Mouse (Mus musculus): Measurements from ENCODE around the gene Tspan13. TPM values are rescaled to one million over a fixed set of nuclear protein-coding genes. Genes with fewer than 3 reads are reported as not detected.

Gene Tspan13
- 182 and 213 TPM in 2 replicates for polyA plus RNA-seq (2014; fragmentation: Nextera tagmentation; extraction: Ambion mirVana)

DNA sequence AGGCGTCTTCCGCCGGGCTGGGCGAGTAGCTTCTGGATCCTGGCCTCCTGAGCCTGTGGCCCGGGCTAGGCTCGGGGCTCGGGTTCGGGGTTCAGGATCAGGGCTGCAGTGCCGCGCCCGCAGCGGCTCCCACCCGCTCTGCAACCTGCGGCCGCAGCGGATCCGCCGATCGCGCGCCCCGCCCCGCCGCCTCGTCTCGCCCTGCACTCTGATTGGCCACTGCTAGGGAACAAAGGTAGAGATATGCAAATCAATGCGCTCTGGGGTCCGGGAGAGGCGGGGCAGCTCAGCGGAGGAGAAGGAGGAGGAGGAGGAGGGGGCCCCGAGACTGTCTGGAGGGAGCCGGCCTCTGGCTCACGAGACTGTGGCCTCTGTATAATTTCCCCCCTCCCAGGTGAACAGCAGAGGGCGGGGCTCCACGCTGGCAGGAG is at the start of gene Tspan13:
Tspan13 (minus strand) TSS at position 153 of the 431 bp plus-strand sequence.
- no peaks in the 10 kb centered on the region for H3K36me3 ChIP-seq (ENCODE audit: control insufficient read depth, insufficient read depth, low read length)
- no peaks in the 10 kb centered on the region for H3K27me3 ChIP-seq (ENCODE audit: control insufficient read depth, insufficient read depth, low read length)
- peak within 1 kb of the TSS; percentile 71 for H3K27ac ChIP-seq (ENCODE audit: low read depth, low read length)
- DNase-seq (ENCODE audit: low spot score, missing footprints) (peak; percentile 98), ATAC-seq (ENCODE audit: low FRiP score) (peak; percentile 99)
- peak within 1 kb of the TSS; percentile 58 for H3K4me2 ChIP-seq
- no peaks in the 10 kb centered on the region for H3K9me3 ChIP-seq (ENCODE audit: control insufficient read depth, low read length)
- H3K4me1 ChIP-seq (ENCODE audit: control insufficient read depth, insufficient read depth, low read length) = peaks cover 7% of the 10 kb centered on the region
- WGBS = under 1% methylated on average over 35 of the region's 35 CpGs
- peak within 1 kb of the TSS; percentile 96 for H3K4me3 ChIP-seq (ENCODE audit: low read depth, low read length)
- peak within 1 kb of the TSS; percentile 98 for H3K9ac ChIP-seq (ENCODE audit: low read length)

DNA sequence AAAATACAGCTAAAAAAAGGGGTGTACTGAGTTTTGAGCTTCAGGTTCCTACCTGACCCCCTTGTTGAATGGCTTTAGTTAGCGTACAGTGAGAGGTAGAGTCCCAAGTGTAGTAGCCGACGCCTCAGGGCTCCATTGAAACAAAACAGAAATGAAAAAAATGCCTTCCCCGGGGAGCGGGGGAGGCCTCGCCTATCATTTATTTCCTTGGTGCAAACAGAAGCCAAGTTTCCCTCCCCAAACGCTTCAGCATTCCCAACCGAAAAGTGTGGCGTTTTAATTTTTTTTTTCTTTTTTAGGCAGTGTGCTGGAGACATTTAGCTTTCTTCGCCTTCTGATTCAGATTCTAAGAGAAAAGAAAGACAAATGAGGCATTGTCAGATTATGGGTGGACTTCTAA is 49.7 kb upstream of the Tspan13 start:
- H3K9ac ChIP-seq (ENCODE audit: low read length) = no peak overlapping the region
- no peak overlapping the region for H3K4me2 ChIP-seq
- DNase-seq (ENCODE audit: low spot score, missing footprints) (no peak), ATAC-seq (ENCODE audit: low FRiP score) (no peak)
- 95% methylated on average over 10 of the region's 10 CpGs for WGBS
- H3K27ac ChIP-seq (ENCODE audit: low read depth, low read length) = no peak overlapping the region
- no peaks in the 10 kb centered on the region for H3K27me3 ChIP-seq (ENCODE audit: control insufficient read depth, insufficient read depth, low read length)
- no peaks in the 10 kb centered on the region for H3K4me1 ChIP-seq (ENCODE audit: control insufficient read depth, insufficient read depth, low read length)
- no peaks in the 10 kb centered on the region for H3K9me3 ChIP-seq (ENCODE audit: control insufficient read depth, low read length)
- H3K36me3 ChIP-seq (ENCODE audit: control insufficient read depth, insufficient read depth, low read length) = peaks cover 4% of the 10 kb centered on the region
- H3K4me3 ChIP-seq (ENCODE audit: low read depth, low read length) = no peak overlapping the region

- H3K4me1 ChIP-seq (ENCODE audit: control insufficient read depth, insufficient read depth, low read length) = no peaks in the 10 kb centered on the region
- no peak for DNase-seq (ENCODE audit: low spot score, missing footprints)
Observed at GRCm38 (mm10) chr12:36089221-36089620, 46.9 kb upstream of the Tspan13 start.

GRCm38 (mm10) chr12:36088804-36089203 is 46.5 kb upstream of the Tspan13 start:
- no peaks in the 10 kb centered on the region for H3K4me1 ChIP-seq (ENCODE audit: control insufficient read depth, insufficient read depth, low read length)
- WGBS = 85% methylated on average over 1 of the region's 1 CpGs
- H3K27ac ChIP-seq (ENCODE audit: low read depth, low read length) = no peak overlapping the region
- H3K27me3 ChIP-seq (ENCODE audit: control insufficient read depth, insufficient read depth, low read length) = no peaks in the 10 kb centered on the region
- H3K4me2 ChIP-seq = no peak overlapping the region
- ATAC-seq (ENCODE audit: low FRiP score) (no peak), DNase-seq (ENCODE audit: low spot score, missing footprints) (no peak)
- no peaks in the 10 kb centered on the region for H3K9me3 ChIP-seq (ENCODE audit: control insufficient read depth, low read length)
- no peak overlapping the region for H3K4me3 ChIP-seq (ENCODE audit: low read depth, low read length)
- H3K36me3 ChIP-seq (ENCODE audit: control insufficient read depth, insufficient read depth, low read length) = peaks cover 4% of the 10 kb centered on the region
- H3K9ac ChIP-seq (ENCODE audit: low read length) = no peak overlapping the region

More at GRCm38 (mm10) chr12:36089221-36089620, 46.9 kb upstream of the Tspan13 start:
- H3K4me2 ChIP-seq = no peak overlapping the region
- H3K4me3 ChIP-seq (ENCODE audit: low read depth, low read length) = no peak overlapping the region
- H3K27ac ChIP-seq (ENCODE audit: low read depth, low read length) = no peak overlapping the region
- H3K9ac ChIP-seq (ENCODE audit: low read length) = no peak overlapping the region
- no peaks in the 10 kb centered on the region for H3K9me3 ChIP-seq (ENCODE audit: control insufficient read depth, low read length)
- 91% methylated on average over 6 of the region's 6 CpGs for WGBS
- no peaks in the 10 kb centered on the region for H3K27me3 ChIP-seq (ENCODE audit: control insufficient read depth, insufficient read depth, low read length)
- H3K36me3 ChIP-seq (ENCODE audit: control insufficient read depth, insufficient read depth, low read length) = peaks cover 4% of the 10 kb centered on the region
- no peak for ATAC-seq (ENCODE audit: low FRiP score)

DNA sequence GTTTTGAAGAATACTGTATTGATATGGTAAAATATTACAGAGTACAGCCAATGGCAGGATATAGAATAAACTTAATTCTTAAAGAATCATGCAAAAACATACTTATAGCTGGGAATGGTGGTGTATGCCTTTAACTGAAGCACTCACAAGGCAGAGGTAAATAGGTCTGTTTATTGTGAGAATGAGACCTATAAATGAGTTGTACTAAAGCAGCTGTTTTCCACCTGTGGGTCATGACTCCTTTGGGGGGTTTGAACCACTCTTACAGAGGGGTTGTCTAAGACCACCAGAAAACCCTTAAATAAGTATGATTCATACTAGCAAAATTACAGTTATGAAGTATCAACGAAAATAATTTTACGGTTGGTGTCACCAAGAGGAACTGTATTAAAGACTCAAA is 43.1 kb upstream of the Tspan13 start:
- no peaks in the 10 kb centered on the region for H3K27me3 ChIP-seq (ENCODE audit: control insufficient read depth, insufficient read depth, low read length)
- no peak for ATAC-seq (ENCODE audit: low FRiP score)
- H3K4me2 ChIP-seq = no peak overlapping the region
- H3K4me1 ChIP-seq (ENCODE audit: control insufficient read depth, insufficient read depth, low read length) = no peaks in the 10 kb centered on the region
- H3K9ac ChIP-seq (ENCODE audit: low read length) = no peak overlapping the region
- H3K4me3 ChIP-seq (ENCODE audit: low read depth, low read length) = no peak overlapping the region
- no peak overlapping the region for H3K27ac ChIP-seq (ENCODE audit: low read depth, low read length)
- H3K36me3 ChIP-seq (ENCODE audit: control insufficient read depth, insufficient read depth, low read length) = no peaks in the 10 kb centered on the region
- H3K9me3 ChIP-seq (ENCODE audit: control insufficient read depth, low read length) = no peaks in the 10 kb centered on the region
- 90% methylated on average over 2 of the region's 2 CpGs for WGBS
- no peak for DNase-seq (ENCODE audit: low spot score, missing footprints)

GRCm38 (mm10) chr12:36078101-36078899 is 36.0 kb upstream of the Tspan13 start:
- DNase-seq (ENCODE audit: low spot score, missing footprints) (peak; percentile 59), ATAC-seq (ENCODE audit: low FRiP score) (no peak)
- 80% methylated on average over 4 of the region's 4 CpGs for WGBS
- no peaks in the 10 kb centered on the region for H3K4me1 ChIP-seq (ENCODE audit: control insufficient read depth, insufficient read depth, low read length)
- H3K4me3 ChIP-seq (ENCODE audit: low read depth, low read length) = no peak overlapping the region
- no peak overlapping the region for H3K4me2 ChIP-seq
- no peaks in the 10 kb centered on the region for H3K9me3 ChIP-seq (ENCODE audit: control insufficient read depth, low read length)
- no peaks in the 10 kb centered on the region for H3K27me3 ChIP-seq (ENCODE audit: control insufficient read depth, insufficient read depth, low read length)
- no peak overlapping the region for H3K27ac ChIP-seq (ENCODE audit: low read depth, low read length)
- H3K36me3 ChIP-seq (ENCODE audit: control insufficient read depth, insufficient read depth, low read length) = no peaks in the 10 kb centered on the region
- H3K9ac ChIP-seq (ENCODE audit: low read length) = no peak overlapping the region

DNA sequence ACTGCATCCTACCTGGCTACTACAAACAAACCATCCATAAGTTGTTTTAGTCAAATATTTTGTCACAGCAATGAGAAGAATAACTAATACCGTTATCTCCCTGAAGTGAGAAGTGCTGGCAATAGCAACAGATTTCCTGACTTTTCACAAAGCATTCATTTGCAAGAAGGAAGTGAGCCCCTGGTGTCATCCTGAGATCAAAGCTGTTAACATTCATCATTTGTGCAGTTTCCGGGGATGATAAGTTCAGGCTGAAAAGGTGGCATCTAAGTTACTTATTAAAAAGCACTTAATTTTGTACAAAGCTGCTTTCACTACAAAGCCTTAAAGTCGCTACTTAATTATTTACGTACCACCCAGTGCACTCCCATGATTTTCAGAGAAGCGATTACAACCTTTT is 30.6 kb upstream of the Tspan13 start:
- Histone ChIP-seq H3K9ac (ENCODE audit: low read length) (no peak overlapping the region), H3K4me3 (ENCODE audit: low read depth, low read length) (no peak overlapping the region), H3K27ac (ENCODE audit: low read depth, low read length) (no peak overlapping the region), H3K4me2 (no peak overlapping the region), H3K9me3 (ENCODE audit: control insufficient read depth, low read length) (no peaks in the 10 kb centered on the region), H3K27me3 (ENCODE audit: control insufficient read depth, insufficient read depth, low read length) (no peaks in the 10 kb centered on the region), H3K4me1 (ENCODE audit: control insufficient read depth, insufficient read depth, low read length) (no peaks in the 10 kb centered on the region), H3K36me3 (ENCODE audit: control insufficient read depth, insufficient read depth, low read length) (no peaks in the 10 kb centered on the region)
- 23% methylated on average over 5 of the region's 5 CpGs for WGBS
- DNase-seq (ENCODE audit: low spot score, missing footprints) (no peak), ATAC-seq (ENCODE audit: low FRiP score) (no peak)

DNA sequence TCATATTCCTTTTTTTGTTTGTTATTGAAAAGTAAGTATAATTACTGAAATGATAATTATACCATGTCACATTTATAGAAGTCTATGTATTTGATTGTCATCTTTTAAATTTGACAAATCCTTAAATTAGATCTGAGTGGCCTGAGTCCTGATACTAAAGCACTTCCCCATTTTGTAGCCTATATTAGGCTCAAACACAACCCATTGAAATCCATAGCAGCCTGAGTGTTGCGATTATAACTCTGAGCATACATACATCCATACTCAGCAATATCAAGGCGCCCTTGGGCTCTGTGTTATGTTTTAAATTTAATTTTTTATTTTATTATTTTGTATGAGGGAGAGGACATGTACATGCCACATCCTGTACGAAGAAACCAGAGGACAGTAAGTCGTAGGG is 27.9 kb upstream of the Tspan13 start:
- H3K4me1 ChIP-seq (ENCODE audit: control insufficient read depth, insufficient read depth, low read length) = no peaks in the 10 kb centered on the region
- H3K27ac ChIP-seq (ENCODE audit: low read depth, low read length) = no peak overlapping the region
- no peak for ATAC-seq (ENCODE audit: low FRiP score)
- H3K4me2 ChIP-seq = no peak overlapping the region
- no peaks in the 10 kb centered on the region for H3K36me3 ChIP-seq (ENCODE audit: control insufficient read depth, insufficient read depth, low read length)
- no peak for DNase-seq (ENCODE audit: low spot score, missing footprints)
- H3K9me3 ChIP-seq (ENCODE audit: control insufficient read depth, low read length) = no peaks in the 10 kb centered on the region
- no peak overlapping the region for H3K9ac ChIP-seq (ENCODE audit: low read length)
- H3K4me3 ChIP-seq (ENCODE audit: low read depth, low read length) = no peak overlapping the region
- 89% methylated on average over 4 of the region's 4 CpGs for WGBS
- no peaks in the 10 kb centered on the region for H3K27me3 ChIP-seq (ENCODE audit: control insufficient read depth, insufficient read depth, low read length)

DNA sequence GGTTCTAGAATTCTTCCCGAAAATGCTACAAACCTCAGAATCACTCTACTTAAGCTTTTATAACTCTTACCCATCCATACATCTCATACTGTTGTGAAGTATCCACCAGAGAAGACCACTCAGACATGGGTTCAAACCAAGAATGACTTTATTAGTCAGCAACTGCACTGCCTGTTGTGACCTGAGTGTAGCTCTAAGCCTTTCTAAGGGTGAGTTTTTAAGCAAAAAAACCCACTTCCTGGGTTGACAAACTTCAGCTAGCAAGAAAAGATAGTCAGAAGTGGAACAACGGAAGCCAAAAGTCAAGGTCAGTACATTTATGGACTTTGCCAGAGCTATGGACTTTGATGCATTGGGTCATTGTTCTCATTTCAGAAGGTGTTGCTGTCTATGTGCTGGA is 25.2 kb upstream of the Tspan13 start:
- Histone ChIP-seq H3K36me3 (ENCODE audit: control insufficient read depth, insufficient read depth, low read length) (no peaks in the 10 kb centered on the region), H3K9me3 (ENCODE audit: control insufficient read depth, low read length) (0 out of 2 replicates have a peak, but pooled peaks cover 2% of the 10 kb centered on the region), H3K9ac (ENCODE audit: low read length) (no peak overlapping the region), H3K4me2 (no peak overlapping the region), H3K27ac (ENCODE audit: low read depth, low read length) (no peak overlapping the region), H3K4me1 (ENCODE audit: control insufficient read depth, insufficient read depth, low read length) (no peaks in the 10 kb centered on the region), H3K27me3 (ENCODE audit: control insufficient read depth, insufficient read depth, low read length) (no peaks in the 10 kb centered on the region), H3K4me3 (ENCODE audit: low read depth, low read length) (no peak overlapping the region)
- no peak for ATAC-seq (ENCODE audit: low FRiP score)
- DNase-seq (ENCODE audit: low spot score, missing footprints) = no peak
- 90% methylated on average over 2 of the region's 2 CpGs for WGBS
